In genomic region chr12:3928841-3929240, GRCm38 (mm10) we compare ENCODE assay signal across 8 mouse cellular contexts. TPM values are rescaled to one million over a fixed set of nuclear protein-coding genes. Genes with fewer than 3 reads are reported as not detected.
DNase-seq lines count a peak whose midpoint lies in the region; ATAC-seq and TF ChIP-seq lines count a peak whose summit lies in the region.
"Had no signal": no experiment of that assay in that cellular context is flagged by ENCODE, and none has a peak within 500 bp of the region (broad histone marks: within the 10 kb centered on the region; RNA-seq: fewer than 3 reads in every experiment).

No protein-coding gene starts in this region.

- 26% methylated on average over 3 of the region's 3 CpGs for WGBS in heart, embryonic 16.5 days

- no peaks in the 10 kb centered on the region for H3K36me3 ChIP-seq in heart, embryonic 16.5 days (ENCODE audit: control insufficient read depth, insufficient read depth)
- H3K36me3 ChIP-seq in testis, adult 2 months (ENCODE audit: control insufficient read depth, insufficient read depth, low read length): no peaks in the 10 kb centered on the region
- H3K36me3 ChIP-seq: lung, embryonic 15.5 days had no signal

- no peaks in the 10 kb centered on the region for H3K27me3 ChIP-seq in heart, embryonic 16.5 days (ENCODE audit: control insufficient read depth, insufficient read depth, low read length)
- no peaks in the 10 kb centered on the region for H3K27me3 ChIP-seq in testis, adult 2 months (ENCODE audit: control insufficient read depth, insufficient read depth, low read length)
- H3K27me3 ChIP-seq: lung, embryonic 15.5 days had no signal

- no peak for TF ChIP-seq POLR2A in testis, adult 2 months (IDR thresholded peaks at IDR 0.05; ENCODE audit: control insufficient read depth, low read depth, low read length)

- H3K9ac ChIP-seq in heart, embryonic 16.5 days (ENCODE audit: low read length): no peak overlapping the region
- H3K9ac ChIP-seq: lung, embryonic 15.5 days had no signal

- ATAC-seq in heart, embryonic 16.5 days (replicated peaks; ENCODE audit: extremely low read depth, insufficient read depth, low FRiP score): peak; percentile 53

- H3K4me2 ChIP-seq in heart, embryonic 16.5 days (ENCODE audit: low read depth, low read length): no peak overlapping the region
- H3K4me2 ChIP-seq: lung, embryonic 15.5 days had no signal

- H3K9me3 ChIP-seq in heart, embryonic 16.5 days (replicated peaks; ENCODE audit: control insufficient read depth, low read length): no peaks in the 10 kb centered on the region
- H3K9me3 ChIP-seq: lung, embryonic 15.5 days had no signal

- no peak overlapping the region for H3K4me3 ChIP-seq in heart, embryonic 16.5 days (ENCODE audit: low read length)
- no peak overlapping the region for H3K4me3 ChIP-seq in testis, adult 2 months (ENCODE audit: control insufficient read depth, low read depth, low read length)
- H3K4me3 ChIP-seq: lung, embryonic 15.5 days had no signal

- no peak overlapping the region for H3K27ac ChIP-seq in heart, embryonic 16.5 days (ENCODE audit: low read length)
- no peak overlapping the region for H3K27ac ChIP-seq in testis, adult 2 months (ENCODE audit: control insufficient read depth, insufficient read depth, low read depth, low read length)
- H3K27ac ChIP-seq: lung, embryonic 15.5 days had no signal

- no peak for DNase-seq in heart, postnatal 25 days (ENCODE audit: low spot score)
- no peak for DNase-seq in testis, postnatal 14 days (ENCODE audit: low spot score)
- peak; percentile 65 for DNase-seq in layer of hippocampus, adult 11-12 months (ENCODE audit: low spot score)
- DNase-seq in ovary, postnatal 14 days (ENCODE audit: low spot score): no peak
- DNase-seq in B cell, adult 2 months: no peak

- TF ChIP-seq CTCF in testis, adult 2 months (IDR thresholded peaks at IDR 0.05; ENCODE audit: control insufficient read depth, insufficient read depth, insufficient replicate concordance, low read depth, low read length): peak; percentile 20; the same call in 1 of the 2 replicates

- intact Hi-C loops in heart, postnatal 25 days (cut with DNase I): loop anchor here (5.0 to 10.0 kb wide), 3 partner anchors 234 to 626 kb away; no protein-coding TSS in a partner anchor

- H3K4me1 ChIP-seq in heart, embryonic 16.5 days (ENCODE audit: control insufficient read depth, insufficient read depth, low read length): no peaks in the 10 kb centered on the region
- peaks cover 12% of the 10 kb centered on the region for H3K4me1 ChIP-seq in testis, adult 2 months (ENCODE audit: control insufficient read depth, insufficient read depth, low read length)
- H3K4me1 ChIP-seq: lung, embryonic 15.5 days had no signal

RNA-seq across cellular contexts. Expression of gene Pomc, which starts 25.9 kb away (rescaled TPM):
- 1.3 and 1.7 TPM in 2 replicates for polyA plus RNA-seq in heart, embryonic 16.5 days (2015; fragmentation: Nextera tagmentation; extraction: Ambion mirVana)
- under 1 TPM in 1 of 2 experiments, not detected in 1; 0.26 TPM for total RNA-seq in heart, postnatal 25 days (2021)
- 11.4 and 16.3 TPM in 2 replicates for polyA plus RNA-seq in testis, adult 2 months (2012; rRNA removed)
